Mouse (Mus musculus) embryo, embryonic 11.5 days (tissue): ENCODE measurements around the gene Dennd2d.

Experiments used
- DNase-seq: peaks from one replicate; pipeline ENCODE4 v3.0.0-alpha.2; 2012; ENCODE audit warnings: low read depth, low spot score

Dennd2d gene

GRCm38 (mm10) chr3:106482281-106483081 lies at the start of gene Dennd2d:
Dennd2d (plus strand) TSS chr3:106482405.
- no peak for DNase-seq

- peak; percentile 29 for DNase-seq
Measured at GRCm38 (mm10) chr3:106448571-106448970, 33.6 kb upstream of the Dennd2d start.

- no peak for DNase-seq
Measured at GRCm38 (mm10) chr3:106448995-106449394, 33.2 kb upstream of the Dennd2d start.

- no peak for DNase-seq
Measured at GRCm38 (mm10) chr3:106449567-106449966, 32.6 kb upstream of the Dennd2d start.

- no peak for DNase-seq
Measured at GRCm38 (mm10) chr3:106452616-106453015, 29.6 kb upstream of the Dennd2d start.

- DNase-seq: no peak
Measured at GRCm38 (mm10) chr3:106457298-106457869, 24.8 kb upstream of the Dennd2d start.

GRCm38 (mm10) chr3:106462059-106462470 lies 20.1 kb upstream of the Dennd2d start:
- no peak for DNase-seq

- DNase-seq: no peak
Measured at GRCm38 (mm10) chr3:106462493-106462892, 19.7 kb upstream of the Dennd2d start.

GRCm38 (mm10) chr3:106464750-106465149 lies 17.5 kb upstream of the Dennd2d start:
- DNase-seq: no peak

GRCm38 (mm10) chr3:106474210-106474609 lies 8.0 kb upstream of the Dennd2d start:
- DNase-seq: no peak

- DNase-seq: no peak
Measured at GRCm38 (mm10) chr3:106476863-106477262, 5.3 kb upstream of the Dennd2d start.

- no peak for DNase-seq
Measured at GRCm38 (mm10) chr3:106483297-106483696, 1.1 kb downstream of the Dennd2d start.

- DNase-seq: no peak
Measured at GRCm38 (mm10) chr3:106483796-106484405, 1.7 kb downstream of the Dennd2d start.

- no peak for DNase-seq
Measured at GRCm38 (mm10) chr3:106484861-106485260, 2.7 kb downstream of the Dennd2d start.

- no peak for DNase-seq
Measured at GRCm38 (mm10) chr3:106485810-106486209, 3.6 kb downstream of the Dennd2d start.

- DNase-seq: no peak
Measured at GRCm38 (mm10) chr3:106487551-106487950, 5.3 kb downstream of the Dennd2d start.

- no peak for DNase-seq
Measured at GRCm38 (mm10) chr3:106490239-106490638, 8.0 kb downstream of the Dennd2d start.

GRCm38 (mm10) chr3:106492723-106493122 lies 10.5 kb downstream of the Dennd2d start:
- DNase-seq: no peak

- no peak for DNase-seq
Measured at GRCm38 (mm10) chr3:106493202-106493601, 11.0 kb downstream of the Dennd2d start.

GRCm38 (mm10) chr3:106493882-106494281 lies 11.7 kb downstream of the Dennd2d start:
- no peak for DNase-seq

GRCm38 (mm10) chr3:106494417-106494950 lies 12.3 kb downstream of the Dennd2d start:
- DNase-seq: no peak

GRCm38 (mm10) chr3:106495346-106496044 lies 13.3 kb downstream of the Dennd2d start:
- no peak for DNase-seq
